Mouse (Mus musculus) embryo, embryonic 10 days (tissue): Measurements from ENCODE around the gene Gm10318.
A peak's percentile ranks its signal among the peaks of the same experiment; 100 is the strongest.

ENCODE experiments used
- DNase-seq: peaks from one replicate; pipeline ENCODE4 v3.0.0-alpha.2; 2015; ENCODE audit warnings: low spot score

Gm10318 gene

DNA sequence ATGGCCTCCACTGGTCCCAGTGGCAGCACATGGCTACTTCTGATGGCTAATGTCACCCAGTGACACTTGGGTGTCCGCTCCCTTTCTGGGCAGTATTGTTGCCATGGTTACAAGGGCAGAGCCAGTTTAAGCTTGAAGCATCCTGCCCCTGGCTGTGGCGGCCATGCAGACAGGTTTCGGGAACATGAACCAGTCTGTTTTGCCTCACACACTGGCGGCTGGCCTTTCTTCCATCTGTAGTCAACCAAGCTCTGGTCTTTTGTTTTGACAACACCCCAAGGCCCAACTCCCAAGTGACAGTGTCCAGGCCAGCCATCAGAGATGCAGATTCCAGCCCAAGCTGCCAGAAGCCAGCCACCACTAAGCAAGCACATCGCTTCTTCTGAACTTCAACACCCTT lies 42.9 kb downstream of the Gm10318 start:
- no peak for DNase-seq

- DNase-seq: no peak
Measured at GRCm38 (mm10) chr10:77900126-77900525, 47.5 kb downstream of the Gm10318 start.

- DNase-seq: no peak
Measured at GRCm38 (mm10) chr10:77900903-77901818, 48.5 kb downstream of the Gm10318 start.

GRCm38 (mm10) chr10:77901871-77902210 lies 49.2 kb downstream of the Gm10318 start:
- no peak for DNase-seq

GRCm38 (mm10) chr10:77902211-77902893 lies 49.7 kb downstream of the Gm10318 start, which contains the start of gene Lrrc3:
Gene Lrrc3, minus strand, starts transcription at chr10:77902536.
- peak; percentile 61 for DNase-seq

DNA sequence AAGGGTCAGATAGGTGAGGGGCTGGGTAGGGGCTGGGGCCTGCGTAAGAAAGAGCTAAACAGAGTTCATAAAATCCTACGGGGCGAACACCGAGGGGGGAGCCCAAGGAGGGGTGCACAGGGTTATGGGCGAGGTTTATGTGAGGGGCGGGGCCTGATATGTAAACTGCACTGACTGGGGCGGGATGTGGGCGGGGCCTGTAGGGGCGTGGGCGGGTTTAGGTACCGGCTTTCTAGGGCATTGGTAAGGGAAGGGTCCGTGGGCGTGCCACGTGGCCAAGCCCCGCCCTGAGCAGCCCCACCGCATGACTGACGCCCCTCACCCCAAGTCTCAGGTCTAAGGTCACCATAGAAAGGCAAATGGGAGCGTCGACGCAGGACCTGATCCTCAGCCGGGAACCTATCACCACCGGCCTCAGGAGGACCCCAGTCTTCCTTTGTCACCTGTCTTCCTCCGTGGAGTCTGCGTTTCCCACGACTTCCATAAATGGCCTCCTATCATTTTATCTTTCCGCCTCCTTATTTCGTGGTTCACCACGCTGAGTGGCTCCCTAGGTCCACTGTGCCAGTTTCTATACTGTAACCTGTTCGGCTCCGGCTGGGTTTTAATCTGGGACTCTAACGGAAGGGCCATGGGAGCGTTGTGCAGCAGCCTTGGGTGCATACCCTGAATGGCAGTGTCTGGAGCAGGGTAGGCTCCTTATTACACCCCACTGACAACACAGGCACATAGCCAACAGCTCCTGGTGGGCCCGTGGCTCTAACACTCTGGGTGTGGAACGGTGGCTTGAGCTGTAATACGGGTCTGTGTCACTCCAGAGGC lies 50.4 kb downstream of the Gm10318 start:
- peak; percentile 64 for DNase-seq
